Mouse (Mus musculus): ENCODE results near the gene 1810049J17Rik. TPM values are rescaled to one million over a fixed set of nuclear protein-coding genes. Genes with fewer than 3 reads are reported as not detected.
"Not testable (repeated sequence)": the region's sequence is repeated elsewhere in the genome, so short reads cannot be mapped to it uniquely, and the experiment has no call there.

Gene 1810049J17Rik
- 1.8 and 2.0 TPM in 2 replicates for polyA plus RNA-seq (2014; fragmentation: Nextera tagmentation; extraction: Ambion mirVana)

GRCm38 (mm10) chr15:12321788-12322621 is at the start of gene 1810049J17Rik:
TSS of gene 1810049J17Rik (minus strand) at chr15:12321899.
- WGBS: under 1% methylated on average over 65 of the region's 70 CpGs
- peak within 1 kb of the TSS; percentile 62 for H3K4me2 ChIP-seq (replicated peaks)
- DNase-seq (ENCODE audit: low spot score) (peak; percentile 39), ATAC-seq (ENCODE audit: low FRiP score) (peak; percentile 32)
- no peaks in the 10 kb centered on the region for H3K9me3 ChIP-seq (ENCODE audit: control insufficient read depth, low read length)
- peak within 1 kb of the TSS; percentile 83 for H3K4me3 ChIP-seq (replicated peaks; ENCODE audit: low read length)
- peak within 1 kb of the TSS; percentile 96 for H3K9ac ChIP-seq
- peaks cover 28% of the 10 kb centered on the region for H3K4me1 ChIP-seq (replicated peaks; ENCODE audit: control insufficient read depth, insufficient read depth, low read length)
- H3K27me3 ChIP-seq (ENCODE audit: control insufficient read depth, insufficient read depth, low read length): peaks cover 10% of the 10 kb centered on the region
- H3K27ac ChIP-seq: peak within 1 kb of the TSS; percentile 95
- no peaks in the 10 kb centered on the region for H3K36me3 ChIP-seq (replicated peaks; ENCODE audit: control insufficient read depth, insufficient read depth)

DNA sequence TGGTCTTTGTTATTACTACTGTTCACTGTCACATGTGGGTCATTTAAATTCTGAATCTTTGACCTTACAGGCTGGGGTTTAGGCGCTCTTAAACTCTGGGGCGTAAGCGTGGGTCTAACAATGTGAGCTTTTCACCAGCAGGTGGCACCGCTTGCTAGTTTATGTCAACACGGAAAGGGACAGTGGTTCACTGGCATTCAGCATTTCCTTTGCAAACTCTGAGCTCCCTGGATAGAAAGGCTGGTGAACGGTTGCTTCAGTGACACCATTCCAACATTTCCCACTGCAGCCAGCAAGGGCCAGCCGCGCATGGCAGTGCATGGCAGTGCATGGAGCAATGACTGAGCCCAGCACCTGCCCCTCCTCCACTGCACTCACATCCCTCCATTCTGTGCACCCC is 49.5 kb upstream of the 1810049J17Rik start:
- peaks cover 22% of the 10 kb centered on the region for H3K4me1 ChIP-seq (replicated peaks; ENCODE audit: control insufficient read depth, insufficient read depth, low read length)
- H3K9ac ChIP-seq: no peak overlapping the region
- H3K36me3 ChIP-seq (replicated peaks; ENCODE audit: control insufficient read depth, insufficient read depth): no peaks in the 10 kb centered on the region
- WGBS: 3% methylated on average over 8 of the region's 8 CpGs
- H3K4me2 ChIP-seq (replicated peaks): no peak overlapping the region
- DNase-seq (ENCODE audit: low spot score) (peak; percentile 87), ATAC-seq (ENCODE audit: low FRiP score) (peak; percentile 59)
- H3K27ac ChIP-seq: no peak overlapping the region
- no peaks in the 10 kb centered on the region for H3K9me3 ChIP-seq (ENCODE audit: control insufficient read depth, low read length)
- no peaks in the 10 kb centered on the region for H3K27me3 ChIP-seq (ENCODE audit: control insufficient read depth, insufficient read depth, low read length)
- H3K4me3 ChIP-seq (replicated peaks; ENCODE audit: low read length): no peak overlapping the region

- H3K27ac ChIP-seq: no peak overlapping the region
- H3K4me2 ChIP-seq (replicated peaks): no peak overlapping the region
- no peaks in the 10 kb centered on the region for H3K9me3 ChIP-seq (ENCODE audit: control insufficient read depth, low read length)
- H3K4me1 ChIP-seq (replicated peaks; ENCODE audit: control insufficient read depth, insufficient read depth, low read length): peaks cover 25% of the 10 kb centered on the region
- WGBS: 92% methylated on average over 3 of the region's 3 CpGs
- H3K27me3 ChIP-seq (ENCODE audit: control insufficient read depth, insufficient read depth, low read length): no peaks in the 10 kb centered on the region
- no peak overlapping the region for H3K9ac ChIP-seq
- DNase-seq (ENCODE audit: low spot score) (no peak), ATAC-seq (ENCODE audit: low FRiP score) (no peak)
- H3K36me3 ChIP-seq (replicated peaks; ENCODE audit: control insufficient read depth, insufficient read depth): no peaks in the 10 kb centered on the region
- no peak overlapping the region for H3K4me3 ChIP-seq (replicated peaks; ENCODE audit: low read length)
These were observed 48.4 kb upstream of the 1810049J17Rik start for GRCm38 (mm10) chr15:12370096-12370495.

DNA sequence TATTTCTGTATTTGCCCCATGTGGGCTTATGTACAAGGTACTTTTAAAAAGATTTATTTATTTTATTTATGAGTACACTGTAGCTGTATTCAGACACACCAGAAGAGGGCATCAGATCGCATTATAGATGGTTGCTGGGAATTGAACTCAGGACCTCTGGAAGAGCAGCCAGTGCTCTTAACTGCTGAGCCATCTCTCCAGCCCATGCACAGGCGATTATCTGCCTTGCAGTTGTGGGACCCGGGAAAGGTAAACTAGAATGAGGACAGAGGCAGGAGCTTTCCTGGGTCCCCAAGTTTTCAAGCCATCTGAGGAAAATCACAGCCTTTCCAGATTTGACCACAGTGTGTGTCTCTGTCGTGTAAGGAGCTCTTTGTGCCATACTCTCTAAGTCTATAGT is 47.2 kb upstream of the 1810049J17Rik start:
- Histone ChIP-seq H3K9ac (no peak overlapping the region), H3K36me3 (replicated peaks; ENCODE audit: control insufficient read depth, insufficient read depth) (no peaks in the 10 kb centered on the region), H3K9me3 (ENCODE audit: control insufficient read depth, low read length) (no peaks in the 10 kb centered on the region), H3K4me3 (replicated peaks; ENCODE audit: low read length) (no peak overlapping the region), H3K27ac (no peak overlapping the region), H3K4me2 (replicated peaks) (no peak overlapping the region), H3K27me3 (ENCODE audit: control insufficient read depth, insufficient read depth, low read length) (no peaks in the 10 kb centered on the region), H3K4me1 (replicated peaks; ENCODE audit: control insufficient read depth, insufficient read depth, low read length) (peaks cover 25% of the 10 kb centered on the region)
- WGBS: 91% methylated on average over 4 of the region's 4 CpGs
- ATAC-seq (ENCODE audit: low FRiP score) (no peak), DNase-seq (ENCODE audit: low spot score) (no peak)

DNA sequence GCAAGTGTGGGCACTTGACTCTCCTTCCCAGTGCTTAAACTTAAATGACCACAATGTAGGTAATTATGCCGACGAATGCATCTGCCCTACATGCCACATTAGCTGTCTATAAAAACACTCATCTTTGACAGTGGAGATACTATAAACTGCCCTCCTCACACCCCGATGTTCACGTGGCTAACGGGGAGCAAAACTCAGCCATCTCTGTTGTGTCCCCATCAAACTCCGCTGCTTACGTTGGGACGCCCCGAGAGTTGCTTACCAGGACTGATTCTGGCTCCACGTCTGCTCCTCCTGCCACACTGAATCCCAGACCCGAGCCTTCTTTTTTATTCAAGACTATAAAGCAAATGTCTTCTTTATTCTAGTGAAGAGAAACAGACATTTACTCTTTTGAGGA is 46.7 kb upstream of the 1810049J17Rik start:
- H3K9ac ChIP-seq: no peak overlapping the region
- H3K4me2 ChIP-seq (replicated peaks): no peak overlapping the region
- H3K27me3 ChIP-seq (ENCODE audit: control insufficient read depth, insufficient read depth, low read length): no peaks in the 10 kb centered on the region
- no peak overlapping the region for H3K4me3 ChIP-seq (replicated peaks; ENCODE audit: low read length)
- 51% methylated on average over 11 of the region's 11 CpGs for WGBS
- peaks cover 25% of the 10 kb centered on the region for H3K4me1 ChIP-seq (replicated peaks; ENCODE audit: control insufficient read depth, insufficient read depth, low read length)
- DNase-seq (ENCODE audit: low spot score) (no peak), ATAC-seq (ENCODE audit: low FRiP score) (no peak)
- H3K36me3 ChIP-seq (replicated peaks; ENCODE audit: control insufficient read depth, insufficient read depth): no peaks in the 10 kb centered on the region
- no peaks in the 10 kb centered on the region for H3K9me3 ChIP-seq (ENCODE audit: control insufficient read depth, low read length)
- 0 out of 2 replicates have a peak overlapping the region, but pooled peaks have one; percentile 14 for H3K27ac ChIP-seq

DNA sequence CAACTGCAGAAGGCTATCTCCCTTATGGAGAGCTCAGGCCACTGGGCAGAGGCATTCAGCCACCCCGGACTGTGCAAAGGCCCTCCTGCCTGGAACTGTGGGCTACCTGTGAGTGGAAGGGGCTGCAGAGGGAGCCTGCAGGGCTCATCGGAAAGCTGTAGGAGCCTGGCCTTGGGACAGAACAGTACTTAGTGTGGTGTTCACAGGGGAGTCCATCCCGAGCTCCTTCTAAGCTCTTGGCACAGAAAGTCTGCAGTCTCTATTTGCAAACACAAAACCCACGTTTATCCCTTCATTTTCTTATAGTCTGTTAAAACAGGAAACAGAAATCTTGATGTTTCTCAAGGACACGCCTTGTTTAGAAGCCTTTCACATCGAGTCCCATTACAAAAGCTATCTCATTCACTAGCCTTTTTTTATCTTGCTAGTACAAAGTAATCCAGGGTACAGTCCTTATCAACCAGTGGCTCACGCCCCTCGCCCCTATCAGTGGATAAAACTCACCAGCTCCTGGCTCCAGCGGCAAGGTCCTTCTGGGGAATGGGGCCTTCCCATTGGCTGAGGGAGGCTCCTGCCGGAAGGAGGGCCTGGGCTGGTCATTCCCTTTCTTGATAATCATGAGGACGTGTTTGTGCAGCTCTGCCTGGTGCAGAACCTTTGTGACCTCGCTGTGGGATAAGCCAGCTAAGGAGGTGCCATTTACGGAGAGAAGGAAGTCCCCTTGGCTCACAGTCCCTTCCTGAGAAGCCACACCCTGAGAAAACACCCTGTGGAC is 45.8 kb upstream of the 1810049J17Rik start:
- peak overlapping the region; percentile 14; the same call in 1 of the 2 replicates for H3K27ac ChIP-seq
- WGBS: 51% methylated on average over 13 of the region's 13 CpGs
- no peak for DNase-seq (ENCODE audit: low spot score)

DNA sequence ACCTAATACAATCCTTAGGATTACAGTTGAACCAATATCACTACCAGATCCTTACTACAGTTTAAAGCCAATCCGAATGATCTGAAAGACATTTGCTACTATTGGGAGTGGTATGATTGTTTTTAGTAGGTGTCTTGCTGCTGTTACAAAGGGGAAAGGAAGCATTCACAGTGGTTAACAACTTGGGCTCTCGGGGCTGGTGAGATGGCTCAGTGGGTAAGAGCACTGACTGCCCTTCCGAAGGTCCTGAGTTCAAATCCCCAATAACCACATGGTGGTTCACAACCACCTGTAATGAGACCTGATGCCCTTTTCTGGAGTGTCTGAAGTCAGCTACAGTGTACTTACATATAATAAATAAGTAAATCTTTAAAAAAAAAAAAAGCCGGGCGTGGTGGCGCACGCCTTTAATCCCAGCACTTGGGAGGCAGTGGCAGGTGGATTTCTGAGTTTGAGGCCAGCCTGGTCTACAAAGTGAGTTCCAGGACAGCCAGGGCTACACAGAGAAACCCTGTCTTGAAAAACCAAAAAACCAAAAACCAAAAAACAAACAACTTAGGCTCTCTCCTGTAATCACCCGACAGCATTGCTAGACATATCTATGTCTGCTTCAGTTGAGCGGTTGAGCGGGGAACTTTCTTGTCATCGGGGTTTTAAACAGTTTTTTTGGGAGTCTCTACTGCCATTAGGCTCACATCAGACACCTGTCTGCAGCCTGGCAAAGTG is 45.0 kb upstream of the 1810049J17Rik start:
- not testable (repeated sequence) for DNase-seq (ENCODE audit: low spot score); H3K4me3 ChIP-seq (replicated peaks; ENCODE audit: low read length); H3K4me2 ChIP-seq (replicated peaks); H3K9me3 ChIP-seq (ENCODE audit: control insufficient read depth, low read length); ATAC-seq (ENCODE audit: low FRiP score); H3K27me3 ChIP-seq (ENCODE audit: control insufficient read depth, insufficient read depth, low read length); H3K9ac ChIP-seq; H3K36me3 ChIP-seq (replicated peaks; ENCODE audit: control insufficient read depth, insufficient read depth)
- WGBS: 87% methylated on average over 11 of the region's 11 CpGs
- H3K27ac ChIP-seq: peak overlapping the region; percentile 85
- peaks cover 25% of the 10 kb centered on the region for H3K4me1 ChIP-seq (replicated peaks; ENCODE audit: control insufficient read depth, insufficient read depth, low read length)

More for the DNA sequence above, 45.8 kb upstream of the 1810049J17Rik start:
- Histone ChIP-seq H3K36me3 (replicated peaks; ENCODE audit: control insufficient read depth, insufficient read depth) (no peaks in the 10 kb centered on the region), H3K27me3 (ENCODE audit: control insufficient read depth, insufficient read depth, low read length) (no peaks in the 10 kb centered on the region), H3K4me1 (replicated peaks; ENCODE audit: control insufficient read depth, insufficient read depth, low read length) (peaks cover 25% of the 10 kb centered on the region), H3K9me3 (ENCODE audit: control insufficient read depth, low read length) (no peaks in the 10 kb centered on the region), H3K4me2 (replicated peaks) (no peak overlapping the region), H3K9ac (no peak overlapping the region), H3K4me3 (replicated peaks; ENCODE audit: low read length) (no peak overlapping the region)
- no peak for ATAC-seq (ENCODE audit: low FRiP score)

- Histone ChIP-seq H3K4me1 (replicated peaks; ENCODE audit: control insufficient read depth, insufficient read depth, low read length) (peaks cover 25% of the 10 kb centered on the region), H3K9me3 (ENCODE audit: control insufficient read depth, low read length) (no peaks in the 10 kb centered on the region), H3K36me3 (replicated peaks; ENCODE audit: control insufficient read depth, insufficient read depth) (0 out of 2 replicates have a peak, but pooled peaks cover 5% of the 10 kb centered on the region), H3K4me3 (replicated peaks; ENCODE audit: low read length) (no peak overlapping the region), H3K9ac (0 out of 2 replicates have a peak overlapping the region, but pooled peaks have one; percentile 21), H3K27me3 (ENCODE audit: control insufficient read depth, insufficient read depth, low read length) (no peaks in the 10 kb centered on the region), H3K27ac (peak overlapping the region; percentile 85), H3K4me2 (replicated peaks) (peak overlapping the region; percentile 27)
- DNase-seq (ENCODE audit: low spot score) (peak; percentile 90), ATAC-seq (ENCODE audit: low FRiP score) (peak; percentile 93)
- WGBS: 14% methylated on average over 3 of the region's 3 CpGs
These were observed 44.4 kb upstream of the 1810049J17Rik start for GRCm38 (mm10) chr15:12366072-12366469.
